Mouse (Mus musculus): Measurements from ENCODE around the gene Afdn.

Gene Afdn

DNA sequence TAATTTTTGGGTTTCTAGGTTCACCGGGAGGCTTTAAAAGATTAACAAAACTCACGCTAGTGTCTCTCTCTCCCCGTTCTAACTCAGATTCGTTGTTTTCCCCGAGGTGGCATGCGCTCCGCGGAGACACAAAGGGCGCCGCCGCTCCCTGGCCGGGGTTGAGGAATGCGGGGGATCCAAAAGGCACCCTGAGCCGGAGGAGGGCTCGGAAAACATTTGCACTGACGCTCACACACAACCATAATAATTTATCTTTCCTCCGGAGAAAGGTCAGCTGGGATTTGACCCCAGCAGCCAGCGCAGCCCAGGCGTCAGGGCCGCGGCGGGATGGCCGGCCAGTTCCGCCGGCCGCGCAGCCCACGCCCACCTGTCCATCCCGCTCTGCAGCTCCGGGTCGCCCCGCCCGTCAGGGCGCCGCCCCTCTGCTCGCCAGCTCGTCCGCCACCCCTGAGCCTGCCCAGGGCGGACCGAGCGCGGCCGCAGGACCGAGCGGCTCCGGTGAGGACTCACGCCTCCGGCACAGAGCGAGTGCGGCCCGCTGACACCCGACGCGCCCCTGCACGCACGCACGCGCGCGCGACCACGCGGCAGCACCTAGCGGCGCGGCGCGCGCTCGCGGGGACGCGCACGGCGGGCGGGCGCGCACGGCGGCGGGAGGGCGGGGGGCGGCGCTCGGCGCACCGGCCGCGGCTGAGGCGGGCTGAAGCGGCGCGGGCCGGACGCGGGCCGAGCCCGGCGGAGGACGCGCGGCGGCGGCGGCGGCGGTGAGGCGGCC is at the start of gene Afdn:
Gene Afdn, plus strand, starts transcription at position 687 of the 775 bp plus-strand sequence.
- DNase-seq (ENCODE audit: low spot score) = no peak

DNA sequence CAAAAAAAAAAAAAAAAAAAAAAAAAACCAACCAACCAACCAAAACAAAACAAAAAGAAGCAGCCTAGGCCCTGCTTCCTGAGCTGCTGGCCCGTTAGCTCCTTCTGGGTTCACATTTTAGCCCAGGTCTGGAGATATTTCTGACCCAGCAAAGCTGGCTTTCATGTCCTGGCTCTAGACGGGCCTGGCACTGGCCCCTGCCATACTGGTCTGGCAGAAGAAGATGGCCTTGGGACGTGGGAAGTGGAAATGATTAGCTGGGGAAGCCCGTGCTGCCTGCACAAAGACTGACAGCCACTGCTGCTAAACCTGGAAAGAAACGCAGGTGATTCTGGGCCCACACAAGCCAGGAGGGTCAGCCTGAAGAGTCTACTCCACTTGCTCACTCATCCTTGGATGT is 49.2 kb upstream of the Afdn start:
- no peak for DNase-seq (ENCODE audit: low spot score)

DNA sequence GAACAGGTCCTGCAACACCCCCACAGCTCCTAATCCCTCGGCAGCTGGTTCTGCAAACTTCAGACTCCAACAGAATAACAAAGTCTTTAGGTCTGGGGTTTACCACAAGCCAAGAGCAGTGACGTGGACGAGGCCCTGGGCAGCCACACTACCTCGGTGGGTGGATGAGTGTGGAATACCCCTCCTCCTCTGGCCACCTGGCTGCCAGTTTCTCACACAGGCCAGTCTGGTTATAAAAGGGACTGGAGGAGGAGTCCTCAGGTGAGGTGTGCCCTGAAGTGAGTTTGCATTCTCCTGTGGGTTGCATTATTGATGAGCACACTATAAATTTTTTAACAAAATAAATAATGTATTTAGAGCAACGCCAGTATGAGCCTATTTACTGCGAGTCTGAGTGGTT is 48.2 kb upstream of the Afdn start:
- DNase-seq (ENCODE audit: low spot score) = no peak

DNA sequence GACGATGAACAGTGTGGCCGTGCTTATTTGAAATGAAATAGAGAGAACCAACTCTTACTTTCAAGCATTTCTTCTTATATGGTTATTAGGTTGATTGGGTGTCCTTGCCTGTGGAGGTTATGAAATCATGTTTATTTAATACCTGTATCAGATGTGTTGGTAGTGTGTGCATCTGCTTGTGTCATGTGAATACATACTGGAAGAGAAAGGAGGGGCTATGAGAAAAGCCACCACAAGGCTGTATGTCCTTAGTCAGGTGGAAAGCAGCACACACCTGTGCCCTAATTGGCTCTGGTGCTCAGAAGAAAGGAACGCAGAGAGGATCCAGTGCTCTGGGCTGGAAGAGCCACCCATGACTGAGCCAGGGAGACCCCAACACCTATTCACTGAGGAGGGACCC is 47.8 kb upstream of the Afdn start:
- DNase-seq (ENCODE audit: low spot score) = no peak

DNA sequence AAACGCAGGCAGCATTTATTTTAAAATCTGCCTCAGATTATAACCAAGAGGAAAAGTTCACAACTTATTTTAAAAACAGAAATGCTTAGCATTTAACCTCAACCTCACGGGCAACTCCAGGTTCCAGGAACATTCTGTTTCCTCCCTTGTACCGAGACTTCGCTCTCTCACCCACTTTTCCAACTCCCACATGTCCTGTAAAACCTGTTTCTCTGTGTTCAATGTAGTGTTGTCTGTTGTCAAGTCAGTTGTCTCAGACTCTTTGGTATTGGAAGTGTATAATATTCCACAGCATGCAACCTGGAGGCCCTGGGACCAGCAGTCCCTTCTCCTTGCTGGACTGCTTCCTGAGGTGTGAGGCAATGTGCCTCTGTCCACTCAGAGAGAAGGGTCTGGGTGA is 46.2 kb upstream of the Afdn start:
- no peak for DNase-seq (ENCODE audit: low spot score)

DNA sequence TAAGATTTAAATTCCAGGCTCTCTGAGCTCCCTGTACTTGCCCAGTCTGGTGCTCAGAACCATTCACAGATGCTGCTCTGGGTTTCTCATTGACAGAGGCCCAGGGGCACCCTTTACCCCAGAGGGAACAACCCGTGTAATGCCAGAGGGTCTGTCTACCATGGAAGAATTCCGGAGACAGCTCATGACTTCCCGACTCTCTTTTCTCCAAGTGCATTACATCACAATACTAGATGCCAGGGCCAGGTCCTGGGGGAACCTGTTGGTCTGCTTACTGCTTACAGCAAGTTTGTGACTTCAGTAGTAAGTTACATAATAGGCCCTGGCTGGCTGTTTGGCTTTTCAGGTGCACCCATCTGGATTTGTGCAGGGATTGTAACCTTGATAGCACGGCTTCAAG is 45.7 kb upstream of the Afdn start:
- no peak for DNase-seq (ENCODE audit: low spot score)

DNA sequence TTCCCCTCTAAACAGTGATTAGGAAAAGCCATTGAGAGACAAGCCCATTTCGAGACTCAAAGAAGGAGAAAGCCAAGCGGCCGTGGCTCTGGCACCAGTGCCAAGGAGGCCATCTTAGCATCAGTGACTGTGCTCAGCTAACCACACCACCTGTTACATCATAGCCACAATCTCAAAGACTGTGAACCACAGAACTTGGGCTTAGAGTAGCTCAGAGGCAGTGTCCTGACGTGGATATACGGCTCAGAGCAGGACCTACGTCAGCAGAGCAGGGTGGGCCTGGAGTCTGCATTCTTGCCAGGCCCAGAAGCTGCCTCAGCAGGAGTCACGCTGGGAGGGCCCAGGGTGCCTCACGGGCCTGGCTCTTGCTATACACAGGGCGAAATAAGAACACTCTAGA is 44.8 kb upstream of the Afdn start:
- DNase-seq (ENCODE audit: low spot score) = no peak

DNA sequence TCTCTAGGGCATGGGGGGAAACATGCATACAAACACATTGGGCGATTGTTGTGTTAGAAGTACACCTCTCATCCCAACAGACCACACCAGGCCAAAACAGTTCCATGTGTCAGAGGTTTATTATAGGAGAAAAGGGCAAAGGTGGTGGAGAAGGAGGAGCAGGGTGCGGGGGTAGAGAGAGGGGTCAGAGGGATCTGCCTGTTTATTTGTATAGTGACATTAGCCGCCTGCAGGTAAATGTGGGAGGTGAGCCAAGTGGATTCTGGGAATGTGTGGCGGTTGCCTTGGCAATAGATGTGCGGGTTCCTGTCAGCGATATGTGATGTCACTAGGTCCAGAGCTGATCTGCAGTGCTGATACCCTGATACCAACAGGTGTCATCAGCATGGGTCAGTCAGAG is 44.0 kb upstream of the Afdn start:
- DNase-seq (ENCODE audit: low spot score) = no peak

DNA sequence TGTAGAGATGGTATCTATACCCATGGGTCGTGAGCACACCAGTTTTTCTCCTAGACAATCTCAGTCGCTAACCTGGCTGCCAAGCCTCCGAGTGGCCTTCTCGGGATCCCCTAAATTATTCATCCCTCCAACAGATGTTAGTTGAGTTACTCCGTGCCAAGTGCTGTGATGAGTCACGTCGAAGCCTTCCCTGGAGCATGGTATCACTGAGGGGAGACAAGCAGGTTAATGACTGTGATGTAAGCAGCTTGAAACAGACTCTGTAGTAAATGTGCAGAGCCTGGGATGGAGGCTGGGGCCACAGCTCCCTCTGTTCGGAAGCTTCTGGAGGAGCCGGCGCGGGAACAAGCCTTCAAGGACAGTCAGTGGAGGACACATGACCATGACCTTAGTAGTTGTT is 42.9 kb upstream of the Afdn start:
- DNase-seq (ENCODE audit: low spot score) = no peak

DNA sequence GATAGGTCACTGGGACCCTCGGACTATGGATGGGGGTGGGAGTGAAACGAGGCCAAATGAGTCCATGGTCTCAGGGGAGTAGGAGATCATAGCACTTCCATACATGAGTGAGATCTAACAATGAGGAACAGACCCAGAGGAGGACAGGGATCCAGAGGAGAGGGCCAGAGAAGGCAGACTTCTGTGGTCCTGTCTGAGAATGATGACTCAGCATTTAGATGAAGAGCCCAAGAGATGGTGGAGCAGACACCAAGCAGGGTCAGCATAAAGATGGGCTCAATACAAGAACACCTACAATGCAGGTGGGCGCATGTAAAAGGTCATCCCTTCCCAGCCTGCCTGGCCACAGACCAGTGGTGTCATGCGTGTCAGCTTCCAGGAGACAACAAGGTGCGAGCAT is 40.2 kb upstream of the Afdn start:
- DNase-seq (ENCODE audit: low spot score) = no peak

DNA sequence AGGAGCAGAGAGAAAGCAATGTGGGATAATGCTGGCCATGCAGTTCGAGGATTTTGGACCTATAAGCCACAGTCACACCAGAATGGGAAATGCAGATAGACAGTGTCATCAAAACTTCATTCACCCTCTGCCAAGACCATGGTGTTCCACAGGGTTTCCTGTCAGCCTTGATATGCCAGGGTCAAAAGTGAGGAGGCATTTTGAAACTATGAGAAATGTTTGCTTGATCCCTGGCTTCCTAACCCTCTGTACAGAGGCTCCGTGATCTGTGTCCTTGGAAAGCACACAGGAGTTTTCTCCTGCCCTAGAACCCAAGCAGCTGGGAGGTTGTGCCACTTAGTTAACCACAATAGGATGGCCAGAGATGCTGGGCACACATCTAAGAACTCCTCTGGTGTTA is 39.0 kb upstream of the Afdn start:
- no peak for DNase-seq (ENCODE audit: low spot score)

DNA sequence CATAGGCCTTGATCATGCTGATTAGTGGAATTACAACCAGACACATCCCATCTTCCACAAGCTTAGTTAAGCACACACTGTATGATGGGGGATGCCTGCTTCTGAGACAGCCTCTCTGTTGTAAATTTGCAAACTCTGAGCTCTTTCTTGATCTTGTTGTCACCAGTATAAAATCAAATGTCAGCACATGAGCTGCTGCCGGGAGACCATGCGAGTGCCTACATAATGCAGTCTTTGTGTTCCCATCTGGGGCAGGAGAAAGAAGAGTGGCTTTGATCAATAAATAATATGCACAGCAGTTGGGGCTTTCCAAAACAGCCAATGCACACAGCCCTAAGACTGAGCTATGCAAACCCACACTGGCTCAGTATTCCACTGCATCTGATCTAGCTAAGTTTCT is 37.9 kb upstream of the Afdn start:
- DNase-seq (ENCODE audit: low spot score) = no peak

DNA sequence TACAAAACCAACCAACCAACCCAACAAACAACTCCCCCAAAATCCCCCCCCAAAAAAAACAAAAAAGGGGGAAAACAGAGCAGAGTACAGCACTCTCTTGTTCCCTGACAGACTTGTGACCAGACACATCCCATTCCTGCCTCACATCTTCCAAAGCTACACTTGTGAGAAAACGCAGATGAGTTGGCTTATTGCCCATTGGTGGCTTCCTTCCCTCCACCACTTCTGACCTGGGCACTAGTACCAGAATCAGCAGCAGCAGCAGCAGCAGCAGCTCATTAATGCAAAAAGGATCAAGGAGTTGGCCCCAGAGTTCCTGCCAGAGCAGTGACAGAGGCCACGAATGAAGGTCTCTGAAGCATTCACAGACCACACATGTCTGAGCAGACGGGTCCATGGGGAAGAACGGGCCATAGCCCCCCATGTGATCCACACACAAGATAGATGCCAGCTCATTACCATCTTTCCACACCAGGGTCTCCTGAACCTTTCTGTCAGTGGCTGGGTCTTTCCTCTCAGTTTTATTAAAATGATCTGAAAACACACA is 35.3 kb upstream of the Afdn start:
- no peak for DNase-seq (ENCODE audit: low spot score)

DNA sequence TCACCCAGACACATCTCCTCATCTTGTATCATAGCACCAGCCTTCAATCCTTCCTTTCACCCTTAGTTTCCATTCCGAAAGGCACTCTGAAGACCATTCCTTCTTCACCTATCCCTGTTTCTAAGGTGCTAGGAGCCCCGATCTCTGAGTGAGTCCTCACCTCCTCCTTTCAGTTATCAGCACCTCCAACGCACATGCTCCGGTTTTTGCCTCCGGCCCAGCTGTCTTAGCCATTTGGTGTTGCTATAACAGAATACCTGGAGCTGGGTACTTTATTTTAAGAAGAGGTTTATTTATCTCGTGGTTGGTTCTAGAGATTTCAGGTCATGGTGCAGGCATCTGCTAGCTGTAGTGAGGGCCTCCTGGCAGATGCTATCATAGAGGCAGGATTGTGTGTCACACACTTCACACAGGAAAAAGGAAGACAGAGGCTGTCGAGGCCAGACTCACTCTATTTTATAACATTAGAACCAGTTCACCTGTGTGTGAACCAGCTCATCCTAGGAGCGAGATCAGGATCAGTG is 33.4 kb upstream of the Afdn start:
- no peak for DNase-seq (ENCODE audit: low spot score)

DNA sequence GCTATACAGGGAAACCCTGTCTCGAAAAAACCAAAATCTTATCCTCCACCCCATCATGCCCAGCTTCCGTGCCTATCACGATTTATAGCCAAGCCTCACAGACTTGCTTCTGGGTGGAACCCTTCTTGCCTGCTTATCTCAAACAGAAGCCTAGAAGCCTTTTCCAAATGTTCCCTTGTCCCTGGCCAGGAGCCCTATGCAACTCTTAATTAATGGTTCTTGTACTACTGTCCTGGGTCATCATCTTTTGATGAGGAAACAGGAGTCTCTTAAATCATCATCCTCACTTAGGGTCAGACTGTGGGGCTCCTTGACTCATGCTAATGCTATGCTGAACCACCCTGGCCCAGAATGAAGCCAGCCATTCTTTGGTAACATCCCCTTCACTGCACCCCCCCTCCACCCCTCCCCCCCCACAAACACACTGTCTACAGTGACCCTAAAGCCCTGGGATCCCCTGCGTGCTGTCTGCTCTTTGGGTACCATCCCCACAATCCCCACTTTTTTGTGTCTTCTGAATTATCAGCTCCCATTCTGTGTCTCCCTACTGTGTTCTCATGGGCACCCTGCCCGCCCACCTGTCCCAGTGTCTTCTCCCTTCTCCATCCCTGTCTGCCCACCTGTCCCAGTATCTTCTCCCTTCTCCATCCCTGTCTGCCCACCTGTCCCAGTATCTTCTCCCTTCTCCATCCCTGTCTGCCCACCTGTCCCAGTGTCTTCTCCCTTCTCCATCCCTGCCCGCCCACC is 29.2 kb upstream of the Afdn start:
- no peak for DNase-seq (ENCODE audit: low spot score)

DNA sequence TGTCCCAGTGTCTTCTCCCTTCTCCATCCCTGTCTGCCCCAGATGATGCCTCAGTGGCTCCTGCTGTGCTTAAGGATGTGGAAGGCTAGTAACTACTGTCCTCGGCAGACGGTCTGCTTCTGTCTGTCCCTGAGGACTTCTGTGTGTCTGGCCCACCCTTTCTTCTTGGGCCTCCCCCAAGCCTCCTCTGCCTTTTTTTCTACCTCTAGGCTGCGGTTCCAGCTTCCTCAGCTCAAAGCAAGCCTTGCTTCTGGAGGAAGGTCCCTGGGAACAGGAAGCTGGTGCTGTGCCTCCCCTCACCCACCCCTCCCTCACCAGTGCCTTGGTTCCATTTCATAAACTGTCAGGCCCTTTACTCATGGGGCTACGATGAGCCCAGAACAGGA is 28.6 kb upstream of the Afdn start:
- no peak for DNase-seq (ENCODE audit: low spot score)

DNA sequence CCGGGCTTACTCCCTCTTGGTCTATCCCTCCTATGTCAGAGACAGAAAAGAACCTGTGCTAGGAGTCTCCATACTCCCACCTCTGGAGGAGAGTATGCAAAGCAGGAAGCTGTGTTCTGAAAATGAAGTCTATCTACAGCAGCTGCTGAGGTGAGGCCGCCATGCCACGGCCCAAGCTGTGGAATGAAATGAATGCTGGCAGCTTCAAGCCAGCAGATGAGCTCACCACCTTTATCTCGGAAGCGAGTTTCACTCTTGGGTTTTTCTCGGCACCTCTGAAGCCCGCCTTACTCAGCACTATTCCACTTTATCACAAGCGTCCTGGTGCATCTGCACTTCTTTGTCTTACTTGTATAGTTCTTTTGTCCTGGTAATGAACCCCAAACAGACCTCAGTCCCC is 27.7 kb upstream of the Afdn start:
- DNase-seq (ENCODE audit: low spot score) = no peak

DNA sequence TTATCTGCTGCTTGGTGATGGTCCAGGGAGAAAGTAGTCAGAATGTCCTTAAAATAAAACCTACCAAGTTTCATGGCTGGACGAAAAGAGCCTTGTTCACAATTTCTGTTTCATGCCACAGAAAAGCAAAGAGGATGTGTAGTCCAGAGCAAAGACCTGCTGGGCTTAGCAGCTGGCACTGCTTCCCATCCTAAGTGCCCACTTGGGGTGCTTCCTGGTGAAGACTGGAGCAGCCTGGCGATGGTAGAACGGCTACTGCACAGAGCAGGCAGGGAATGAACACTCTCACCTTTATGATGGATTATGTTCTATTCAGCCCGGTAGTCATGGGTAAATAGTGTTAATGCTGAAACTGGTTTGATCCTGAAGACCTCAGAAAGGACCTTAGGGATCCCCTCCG is 26.4 kb upstream of the Afdn start:
- DNase-seq (ENCODE audit: low spot score) = no peak

DNA sequence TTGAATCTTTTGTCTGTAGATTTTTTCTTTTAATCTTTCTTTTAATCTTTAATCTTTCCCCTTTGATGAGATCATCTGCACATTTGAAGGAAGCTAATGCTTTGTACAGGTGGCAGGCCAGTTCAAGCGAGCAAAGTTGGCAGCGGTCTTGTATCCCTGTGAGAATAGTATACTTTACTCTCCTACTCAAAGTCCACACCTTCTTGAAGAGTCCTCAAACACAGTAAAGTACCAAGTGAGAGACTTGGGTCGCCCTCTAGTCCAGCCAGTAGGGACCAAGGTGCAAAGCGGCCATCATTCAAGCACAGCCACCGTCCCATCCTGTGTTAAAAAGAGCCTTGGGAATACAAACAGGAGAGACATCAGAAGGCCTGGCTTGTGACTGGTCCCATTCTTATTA is 25.3 kb upstream of the Afdn start:
- DNase-seq (ENCODE audit: low spot score) = no peak

DNA sequence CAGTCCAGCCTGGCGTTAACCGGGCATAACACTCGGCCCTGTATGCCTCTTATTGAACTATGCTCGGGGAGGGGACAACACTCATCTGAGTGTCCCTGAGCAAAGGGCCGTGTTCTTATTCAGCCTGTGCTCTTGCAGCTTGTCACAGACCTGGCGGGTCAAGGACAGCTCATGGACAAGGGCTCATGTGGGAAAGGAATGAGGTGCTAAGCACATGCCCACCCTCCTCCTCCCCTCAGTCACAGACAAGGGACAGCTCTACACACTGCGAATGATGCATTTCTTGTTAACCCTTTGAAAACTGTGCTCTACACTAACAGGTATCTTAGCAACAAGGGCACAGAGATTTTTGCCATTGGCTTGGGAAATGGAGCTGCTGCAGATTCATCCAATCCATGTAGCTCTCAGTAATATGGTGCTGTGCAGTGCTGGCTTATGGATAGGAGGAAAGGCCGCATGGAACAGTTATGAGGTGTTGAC is 24.5 kb upstream of the Afdn start:
- DNase-seq (ENCODE audit: low spot score) = no peak

DNA sequence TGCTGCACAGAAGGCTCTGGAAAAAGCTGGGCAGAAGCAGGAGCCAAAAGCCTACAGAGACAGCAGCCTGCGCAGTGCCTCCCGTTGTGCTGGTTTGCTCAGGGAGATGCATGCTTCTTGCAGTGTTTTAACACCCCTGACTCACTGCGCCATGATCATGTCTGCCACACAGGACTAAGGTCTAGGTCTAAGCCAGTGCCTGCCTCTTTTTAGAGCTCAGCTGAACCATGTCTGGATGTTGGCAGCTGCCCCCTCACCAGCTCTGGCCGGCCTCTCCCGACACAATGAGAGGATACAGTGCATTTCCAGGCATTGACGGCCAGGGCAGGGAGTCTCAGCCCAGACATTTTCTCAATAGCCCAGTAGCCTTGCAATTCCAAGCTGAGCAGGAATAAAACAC is 23.0 kb upstream of the Afdn start:
- no peak for DNase-seq (ENCODE audit: low spot score)

DNA sequence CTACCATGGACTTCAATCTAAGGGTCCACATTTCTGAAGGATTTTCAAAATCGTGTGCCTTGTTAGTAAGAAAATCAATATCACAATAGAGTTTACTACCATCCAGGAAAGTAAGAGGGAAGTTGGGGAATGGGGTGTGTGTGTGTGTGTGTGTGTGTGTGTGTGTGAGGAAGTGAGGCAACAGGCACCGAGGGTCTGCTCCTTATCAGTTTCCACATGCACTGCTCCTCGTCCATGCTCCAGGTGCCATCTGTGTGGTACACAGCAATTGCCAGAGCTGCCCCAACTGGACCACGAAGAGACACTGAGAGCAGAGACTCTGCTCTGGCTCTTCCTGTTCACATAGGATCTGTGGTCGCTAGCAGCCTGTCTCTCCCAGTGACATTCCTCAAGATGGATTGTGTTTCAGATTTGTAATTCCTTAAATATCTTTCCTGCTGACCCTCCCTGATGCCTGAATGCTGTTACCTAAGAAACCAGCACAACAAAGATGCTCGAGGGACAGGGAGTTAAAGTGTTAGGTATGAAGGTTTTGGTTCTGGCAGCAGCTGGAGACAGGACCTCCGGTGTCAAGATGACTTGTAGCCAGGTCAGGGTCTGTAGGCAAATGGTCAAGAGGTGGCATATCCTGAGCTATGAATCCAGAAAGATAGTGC is 22.1 kb upstream of the Afdn start:
- DNase-seq (ENCODE audit: low spot score) = no peak

DNA sequence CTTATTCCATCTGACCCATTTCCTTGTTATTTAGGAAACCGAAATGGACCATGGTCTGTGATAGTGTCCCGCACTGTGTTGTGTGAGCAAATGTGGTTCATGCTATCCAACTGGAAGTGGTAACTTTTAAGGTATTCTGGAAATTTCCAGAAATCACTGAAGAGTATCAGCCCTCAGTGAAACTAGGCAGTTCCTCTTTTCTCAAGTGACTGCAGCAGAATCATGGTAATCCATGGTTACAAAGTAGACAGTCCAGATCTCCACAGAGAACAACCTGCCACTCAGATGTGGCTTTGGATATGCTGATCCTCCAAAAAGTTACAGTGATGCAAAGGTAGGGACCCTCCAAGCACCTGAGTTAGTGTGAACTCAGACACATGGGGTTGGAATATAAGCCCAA is 21.4 kb upstream of the Afdn start:
- no peak for DNase-seq (ENCODE audit: low spot score)
